Mouse (Mus musculus): Measurements from ENCODE around the gene Gprasp2. TPM values are rescaled to one million over a fixed set of nuclear protein-coding genes. Genes with fewer than 3 reads are reported as not detected.
"Not testable (repeated sequence)": the region's sequence is repeated elsewhere in the genome, so short reads cannot be mapped to it uniquely, and the experiment has no call there.

The Gprasp2 gene
- polyA plus RNA-seq, 1 experiment from 2014 or later: 32.9 TPM

DNA sequence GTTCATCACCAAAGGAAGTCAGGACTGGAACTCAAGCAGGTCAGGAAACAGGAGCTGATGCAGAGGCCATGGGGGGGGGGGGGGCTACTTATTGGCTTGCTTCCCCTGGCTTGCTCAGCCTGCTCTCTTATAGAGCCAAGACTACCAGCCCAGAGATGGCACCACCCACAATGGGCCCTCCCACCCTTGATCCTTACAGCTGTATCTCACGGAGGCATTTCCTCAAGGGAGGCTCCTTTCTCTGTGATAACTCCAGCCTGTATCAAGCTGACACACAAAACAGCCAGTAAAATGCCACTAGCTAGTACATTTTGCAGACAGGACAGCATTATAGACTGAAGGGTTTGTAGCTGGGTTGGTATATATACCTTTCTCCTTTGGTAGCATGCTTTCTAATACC is 2.9 kb upstream of the Gprasp2 start:
- H3K4me1 ChIP-seq (replicated peaks; ENCODE audit: control insufficient read depth, insufficient read depth, low read length); DNase-seq (ENCODE audit: low spot score); H3K27ac ChIP-seq (ENCODE audit: low read depth, low read length); ATAC-seq (ENCODE audit: low FRiP score); H3K4me3 ChIP-seq (ENCODE audit: low read depth, low read length); H3K36me3 ChIP-seq (ENCODE audit: control insufficient read depth, insufficient read depth, low read length); H3K9me3 ChIP-seq (ENCODE audit: control insufficient read depth, low read length); H3K4me2 ChIP-seq (replicated peaks; ENCODE audit: low read depth, low read length); H3K9ac ChIP-seq (ENCODE audit: low read depth, low read length); H3K27me3 ChIP-seq (ENCODE audit: control insufficient read depth, insufficient read depth, low read length): not testable (repeated sequence)
- WGBS: 20% methylated on average over 1 of the region's 1 CpGs

DNA sequence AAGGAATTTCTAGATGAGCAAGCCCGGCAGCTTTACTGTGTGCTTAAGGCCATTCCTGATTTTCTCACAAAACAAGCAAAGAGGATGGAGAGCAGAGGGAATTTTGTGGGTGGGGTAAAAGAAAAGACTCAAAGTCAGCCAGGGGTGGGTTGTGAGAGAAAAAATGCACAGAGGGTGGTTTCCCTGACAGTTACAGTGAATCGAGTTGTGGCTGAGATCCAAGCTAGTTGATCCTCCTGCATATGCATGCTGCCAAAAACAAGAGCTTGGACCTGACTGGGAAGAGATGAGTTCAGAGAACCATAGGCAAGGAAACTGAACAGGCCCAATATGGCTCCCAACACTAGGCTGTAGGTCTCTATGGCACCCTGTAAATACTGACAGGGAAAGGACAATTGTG is 938 bp upstream of the Gprasp2 start:
- WGBS: 84% methylated on average over 2 of the region's 2 CpGs
- no peaks in the 10 kb centered on the region for H3K4me1 ChIP-seq (replicated peaks; ENCODE audit: control insufficient read depth, insufficient read depth, low read length)
- no peak overlapping the region for H3K9ac ChIP-seq (ENCODE audit: low read depth, low read length)
- H3K4me3 ChIP-seq (ENCODE audit: low read depth, low read length): no peak overlapping the region
- ATAC-seq (ENCODE audit: low FRiP score) (no peak), DNase-seq (ENCODE audit: low spot score) (no peak)
- no peak overlapping the region for H3K4me2 ChIP-seq (replicated peaks; ENCODE audit: low read depth, low read length)
- H3K27ac ChIP-seq (ENCODE audit: low read depth, low read length): no peak overlapping the region
- H3K36me3 ChIP-seq (ENCODE audit: control insufficient read depth, insufficient read depth, low read length): no peaks in the 10 kb centered on the region
- no peaks in the 10 kb centered on the region for H3K27me3 ChIP-seq (ENCODE audit: control insufficient read depth, insufficient read depth, low read length)
- H3K9me3 ChIP-seq (ENCODE audit: control insufficient read depth, low read length): no peaks in the 10 kb centered on the region

- 15% methylated on average over 14 of the region's 17 CpGs for WGBS
These were observed 860 bp downstream of the Gprasp2 start for GRCm38 (mm10) chrX:135839397-135840391.

GRCm38 (mm10) chrX:135866806-135867205 is 28.0 kb downstream of the Gprasp2 start:
- H3K4me2 ChIP-seq (replicated peaks; ENCODE audit: low read depth, low read length); H3K27me3 ChIP-seq (ENCODE audit: control insufficient read depth, insufficient read depth, low read length); ATAC-seq (ENCODE audit: low FRiP score); H3K36me3 ChIP-seq (ENCODE audit: control insufficient read depth, insufficient read depth, low read length); H3K27ac ChIP-seq (ENCODE audit: low read depth, low read length); H3K4me1 ChIP-seq (replicated peaks; ENCODE audit: control insufficient read depth, insufficient read depth, low read length); H3K9me3 ChIP-seq (ENCODE audit: control insufficient read depth, low read length); DNase-seq (ENCODE audit: low spot score); H3K4me3 ChIP-seq (ENCODE audit: low read depth, low read length); H3K9ac ChIP-seq (ENCODE audit: low read depth, low read length): not testable (repeated sequence)
- 87% methylated on average over 9 of the region's 9 CpGs for WGBS

More at GRCm38 (mm10) chrX:135839397-135840391, 860 bp downstream of the Gprasp2 start:
- not testable (repeated sequence) for H3K27ac ChIP-seq (ENCODE audit: low read depth, low read length); H3K4me1 ChIP-seq (replicated peaks; ENCODE audit: control insufficient read depth, insufficient read depth, low read length); H3K27me3 ChIP-seq (ENCODE audit: control insufficient read depth, insufficient read depth, low read length); H3K36me3 ChIP-seq (ENCODE audit: control insufficient read depth, insufficient read depth, low read length); H3K9me3 ChIP-seq (ENCODE audit: control insufficient read depth, low read length)
- H3K9ac ChIP-seq (ENCODE audit: low read depth, low read length): peak overlapping the region; percentile 45; the same call in 1 of the 2 replicates
- ATAC-seq (ENCODE audit: low FRiP score) (peak; percentile 39), DNase-seq (ENCODE audit: low spot score) (peak; percentile 58)
- peak overlapping the region; percentile 70 for H3K4me2 ChIP-seq (replicated peaks; ENCODE audit: low read depth, low read length)
- H3K4me3 ChIP-seq (ENCODE audit: low read depth, low read length): peak overlapping the region; percentile 45

DNA sequence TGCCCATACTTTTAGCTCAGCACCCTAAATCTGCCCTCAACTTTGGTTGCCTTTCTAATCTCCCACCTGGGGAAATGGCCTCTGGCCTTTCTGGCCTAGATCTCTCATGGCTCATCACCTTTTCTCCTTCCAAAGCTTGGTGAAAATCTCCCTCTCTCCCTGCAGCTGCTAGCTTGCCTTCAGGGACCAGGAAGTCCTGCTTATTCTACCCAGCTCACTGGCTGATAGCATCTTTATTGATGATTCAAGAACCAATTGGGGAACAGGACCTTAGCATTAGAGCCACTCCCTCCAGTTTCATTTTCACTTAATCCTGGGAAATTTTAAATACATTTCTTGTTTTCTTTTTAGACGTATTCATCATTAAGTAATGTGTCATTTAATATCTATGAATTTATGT is 37.8 kb downstream of the Gprasp2 start:
- Histone ChIP-seq H3K4me2 (replicated peaks; ENCODE audit: low read depth, low read length) (no peak overlapping the region), H3K27me3 (ENCODE audit: control insufficient read depth, insufficient read depth, low read length) (no peaks in the 10 kb centered on the region), H3K27ac (ENCODE audit: low read depth, low read length) (no peak overlapping the region), H3K4me1 (replicated peaks; ENCODE audit: control insufficient read depth, insufficient read depth, low read length) (no peaks in the 10 kb centered on the region), H3K36me3 (ENCODE audit: control insufficient read depth, insufficient read depth, low read length) (no peaks in the 10 kb centered on the region), H3K4me3 (ENCODE audit: low read depth, low read length) (no peak overlapping the region), H3K9me3 (ENCODE audit: control insufficient read depth, low read length) (no peaks in the 10 kb centered on the region), H3K9ac (ENCODE audit: low read depth, low read length) (no peak overlapping the region)
- DNase-seq (ENCODE audit: low spot score) (no peak), ATAC-seq (ENCODE audit: low FRiP score) (no peak)
- WGBS: 93% methylated on average over 1 of the region's 1 CpGs

DNA sequence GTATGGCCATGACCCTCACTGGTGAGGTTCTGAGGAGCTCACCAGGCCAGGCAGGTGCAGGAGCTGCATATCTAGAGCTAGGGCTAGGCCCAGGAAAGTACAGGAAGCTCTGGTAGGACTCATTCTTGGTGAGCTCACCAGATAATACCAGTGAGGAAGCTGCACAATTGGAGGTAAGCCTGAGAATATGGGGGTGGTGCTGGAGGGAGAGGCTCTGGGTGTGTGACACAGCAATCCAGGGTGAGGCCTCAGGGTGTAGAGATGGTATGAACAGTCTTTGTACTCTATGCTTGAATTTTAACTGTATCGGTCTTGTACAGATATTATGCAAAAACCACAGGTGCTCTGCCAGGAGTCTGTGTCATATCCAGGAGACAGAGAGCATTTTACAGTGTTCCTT is 40.8 kb downstream of the Gprasp2 start:
- ATAC-seq (ENCODE audit: low FRiP score) (no peak), DNase-seq (ENCODE audit: low spot score) (no peak)
- H3K4me1 ChIP-seq (replicated peaks; ENCODE audit: control insufficient read depth, insufficient read depth, low read length): no peaks in the 10 kb centered on the region
- H3K36me3 ChIP-seq (ENCODE audit: control insufficient read depth, insufficient read depth, low read length): no peaks in the 10 kb centered on the region
- no peak overlapping the region for H3K27ac ChIP-seq (ENCODE audit: low read depth, low read length)
- no peak overlapping the region for H3K9ac ChIP-seq (ENCODE audit: low read depth, low read length)
- H3K4me3 ChIP-seq (ENCODE audit: low read depth, low read length): no peak overlapping the region
- H3K27me3 ChIP-seq (ENCODE audit: control insufficient read depth, insufficient read depth, low read length): no peaks in the 10 kb centered on the region
- H3K4me2 ChIP-seq (replicated peaks; ENCODE audit: low read depth, low read length): no peak overlapping the region
- WGBS: 94% methylated on average over 1 of the region's 1 CpGs
- no peaks in the 10 kb centered on the region for H3K9me3 ChIP-seq (ENCODE audit: control insufficient read depth, low read length)

GRCm38 (mm10) chrX:135885411-135886233 is 46.8 kb downstream of the Gprasp2 start:
- WGBS: 24% methylated on average over 33 of the region's 41 CpGs

DNA sequence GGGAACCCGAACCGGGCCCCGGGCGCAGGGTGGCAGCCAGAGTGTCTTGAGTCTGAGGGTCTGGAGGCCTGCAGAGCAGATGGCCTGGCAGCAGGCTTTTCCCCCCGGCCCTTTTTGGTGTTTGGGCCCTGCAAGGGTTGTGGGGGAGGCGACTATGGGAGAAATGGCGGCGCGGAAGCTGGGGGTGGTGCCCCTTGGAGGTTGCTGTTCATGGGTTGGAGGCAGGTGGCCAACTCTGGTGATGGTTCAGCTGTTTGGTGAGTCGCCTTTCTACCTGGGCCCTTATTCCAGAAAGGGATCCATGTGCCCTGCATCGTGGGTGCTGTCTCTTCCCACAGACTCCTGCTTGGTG is 47.4 kb downstream of the Gprasp2 start:
- Histone ChIP-seq H3K27ac (ENCODE audit: low read depth, low read length) (peak overlapping the region; percentile 42; the same call in 1 of the 2 replicates), H3K4me2 (replicated peaks; ENCODE audit: low read depth, low read length) (peak overlapping the region; percentile 46), H3K36me3 (ENCODE audit: control insufficient read depth, insufficient read depth, low read length) (no peaks in the 10 kb centered on the region), H3K9ac (ENCODE audit: low read depth, low read length) (peak overlapping the region; percentile 73), H3K27me3 (ENCODE audit: control insufficient read depth, insufficient read depth, low read length) (no peaks in the 10 kb centered on the region), H3K4me1 (replicated peaks; ENCODE audit: control insufficient read depth, insufficient read depth, low read length) (no peaks in the 10 kb centered on the region), H3K9me3 (ENCODE audit: control insufficient read depth, low read length) (no peaks in the 10 kb centered on the region), H3K4me3 (ENCODE audit: low read depth, low read length) (peak overlapping the region; percentile 65)
- no peak for ATAC-seq (ENCODE audit: low FRiP score)
- DNase-seq (ENCODE audit: low spot score): peak; percentile 42
- 21% methylated on average over 9 of the region's 11 CpGs for WGBS

More at GRCm38 (mm10) chrX:135885411-135886233, 46.8 kb downstream of the Gprasp2 start:
- Histone ChIP-seq H3K36me3 (ENCODE audit: control insufficient read depth, insufficient read depth, low read length) (no peaks in the 10 kb centered on the region), H3K4me2 (replicated peaks; ENCODE audit: low read depth, low read length) (peak overlapping the region; percentile 46), H3K27me3 (ENCODE audit: control insufficient read depth, insufficient read depth, low read length) (no peaks in the 10 kb centered on the region), H3K4me3 (ENCODE audit: low read depth, low read length) (peak overlapping the region; percentile 65), H3K27ac (ENCODE audit: low read depth, low read length) (peak overlapping the region; percentile 42; the same call in 1 of the 2 replicates), H3K9me3 (ENCODE audit: control insufficient read depth, low read length) (no peaks in the 10 kb centered on the region), H3K9ac (ENCODE audit: low read depth, low read length) (peak overlapping the region; percentile 73), H3K4me1 (replicated peaks; ENCODE audit: control insufficient read depth, insufficient read depth, low read length) (no peaks in the 10 kb centered on the region)
- DNase-seq (ENCODE audit: low spot score) (peak; percentile 74), ATAC-seq (ENCODE audit: low FRiP score) (peak; percentile 98)
